Mouse (Mus musculus): ENCODE measurements around the gene Ceacam1.

DNA sequence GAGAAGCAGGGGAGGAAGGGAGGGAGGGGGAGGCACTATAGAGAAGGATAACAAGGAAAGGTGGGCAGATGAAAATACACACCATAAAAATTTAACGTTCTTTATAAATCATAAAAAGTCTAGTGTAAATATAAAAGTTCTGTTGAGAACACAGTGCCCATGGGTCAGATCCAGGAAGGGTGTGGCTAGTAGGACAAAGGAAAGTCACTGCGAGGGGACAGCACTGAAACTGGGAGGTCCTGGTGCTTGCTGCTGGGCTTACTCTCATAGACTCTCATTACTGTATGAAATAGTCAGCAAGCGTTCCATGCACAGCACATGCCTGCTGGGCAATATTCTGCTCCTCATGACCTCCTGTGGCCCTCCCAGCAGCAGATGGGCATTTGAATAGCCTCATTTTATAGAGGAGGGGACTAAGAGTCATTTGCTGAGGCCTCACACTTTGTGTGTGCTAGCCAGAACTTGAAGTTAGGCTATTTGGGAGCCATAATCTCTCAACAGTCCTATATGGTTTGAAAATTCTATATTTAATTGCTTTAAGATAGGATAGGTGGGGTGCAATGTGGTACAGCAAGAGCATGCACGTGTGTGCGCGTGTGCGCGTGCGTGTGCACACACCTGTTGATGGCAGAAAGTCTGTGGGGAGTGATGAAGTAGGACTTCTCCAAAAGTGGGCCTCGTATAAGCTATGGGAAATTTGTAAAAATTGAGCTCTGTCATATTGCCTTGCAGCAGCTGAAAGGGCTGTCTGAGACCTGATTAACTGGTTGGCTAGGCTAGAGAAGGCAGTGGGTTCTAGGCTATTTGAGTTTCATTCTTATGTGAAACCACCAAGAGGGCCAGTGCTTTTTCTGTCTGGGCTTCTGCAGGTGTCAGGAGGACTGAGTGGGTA lies 42.5 kb downstream of the Ceacam1 start:
- TF ChIP-seq CTCF (IDR thresholded peaks at IDR 0.05; ENCODE audit: control insufficient read depth, insufficient read depth, low read length) (no peak), POLR2A (IDR thresholded peaks at IDR 0.05; ENCODE audit: borderline replicate concordance, control insufficient read depth, low read depth, low read length) (no peak)

Data from bone marrow, adult 2 months (tissue).